Mouse (Mus musculus) ES-Bruce4 (cell line): ENCODE results near the gene Rbbp6.

ENCODE experiments used
- EP300 ChIP-seq: IDR thresholded peaks from 2 replicates; pipeline ENCODE4 v1.6.1; 2011; ENCODE audit warnings: low read depth, low read length; ENCODE audit not compliant: insufficient read depth
- POLR2A ChIP-seq: IDR thresholded peaks from one replicate; pipeline ENCODE4 v1.8.1; 2011; ENCODE audit warnings: low read length; ENCODE audit not compliant: insufficient read depth

GRCm38 (mm10) chr7:122972006-122972689 is 6.7 kb downstream of the Rbbp6 start:
- TF ChIP-seq EP300 (no peak), POLR2A (no peak)
